Mouse (Mus musculus): Measurements from ENCODE around the gene Gsap.
"Not testable (repeated sequence)": the region's sequence is repeated elsewhere in the genome, so short reads cannot be mapped to it uniquely, and the experiment has no call there.

Gene Gsap

GRCm38 (mm10) chr5:21314696-21315095 lies 128.6 kb downstream of the Gsap start:
- no peak for DNase-seq (ENCODE audit: extremely low read depth, low read depth, low spot score)

GRCm38 (mm10) chr5:21320138-21320537 lies 134.1 kb downstream of the Gsap start:
- DNase-seq (ENCODE audit: extremely low read depth, low read depth, low spot score), result no peak

- DNase-seq (ENCODE audit: extremely low read depth, low read depth, low spot score), result no peak
Observed at GRCm38 (mm10) chr5:21326494-21326893, 140.4 kb downstream of the Gsap start.

GRCm38 (mm10) chr5:21328560-21328959 lies 142.5 kb downstream of the Gsap start:
- no peak for DNase-seq (ENCODE audit: extremely low read depth, low read depth, low spot score)

- DNase-seq (ENCODE audit: extremely low read depth, low read depth, low spot score), result no peak
Observed at GRCm38 (mm10) chr5:21329672-21330665, 143.9 kb downstream of the Gsap start.

- no peak for DNase-seq (ENCODE audit: extremely low read depth, low read depth, low spot score)
Observed at GRCm38 (mm10) chr5:21331656-21332055, 145.6 kb downstream of the Gsap start.

GRCm38 (mm10) chr5:21332119-21332518 lies 146.1 kb downstream of the Gsap start:
- DNase-seq (ENCODE audit: extremely low read depth, low read depth, low spot score), result no peak

- not testable (repeated sequence) for DNase-seq (ENCODE audit: extremely low read depth, low read depth, low spot score)
Observed at GRCm38 (mm10) chr5:21342265-21342664, 156.2 kb downstream of the Gsap start.

GRCm38 (mm10) chr5:21348366-21348765 lies 162.3 kb downstream of the Gsap start:
- DNase-seq (ENCODE audit: extremely low read depth, low read depth, low spot score), result peak; percentile 3

- DNase-seq (ENCODE audit: extremely low read depth, low read depth, low spot score), result no peak
Observed at GRCm38 (mm10) chr5:21351678-21352077, 165.6 kb downstream of the Gsap start.

- DNase-seq (ENCODE audit: extremely low read depth, low read depth, low spot score), result no peak
Observed at GRCm38 (mm10) chr5:21358648-21359047, 172.6 kb downstream of the Gsap start.

- no peak for DNase-seq (ENCODE audit: extremely low read depth, low read depth, low spot score)
Observed at GRCm38 (mm10) chr5:21363343-21363742, 177.3 kb downstream of the Gsap start.

Measured in fat pad, adult 2 months (tissue).